Mouse (Mus musculus) c-Kit-negative CD71-positive TER-119-positive erythroid progenitor cells, embryonic 14.5 days (primary cell): ENCODE measurements around the gene Nol3.
A peak's percentile ranks its signal among the peaks of the same experiment; 100 is the strongest.
"Not testable (repeated sequence)": the region's sequence is repeated elsewhere in the genome, so short reads cannot be mapped to it uniquely, and the experiment has no call there.

Source experiments
- DNase-seq: peaks from one replicate; pipeline ENCODE4 v3.0.0-alpha.2; 2013; ENCODE audit warnings: low read depth, low spot score

The Nol3 gene

GRCm38 (mm10) chr8:105275840-105276239 is at the start of gene Nol3:
Nol3 (plus strand) TSS chr8:105276140.
- DNase-seq: no peak

GRCm38 (mm10) chr8:105231503-105232320 is 44.2 kb upstream of the Nol3 start:
- no peak for DNase-seq

GRCm38 (mm10) chr8:105232321-105232693 is 43.6 kb upstream of the Nol3 start:
- DNase-seq: not testable (repeated sequence)

GRCm38 (mm10) chr8:105233126-105233935 is 42.6 kb upstream of the Nol3 start:
- no peak for DNase-seq

GRCm38 (mm10) chr8:105235206-105235605 is 40.7 kb upstream of the Nol3 start:
- DNase-seq: no peak

GRCm38 (mm10) chr8:105237442-105238142 is 38.3 kb upstream of the Nol3 start:
- no peak for DNase-seq

- no peak for DNase-seq
Observed at GRCm38 (mm10) chr8:105241016-105241415, 34.9 kb upstream of the Nol3 start.

- no peak for DNase-seq
Observed at GRCm38 (mm10) chr8:105251954-105252353, 24.0 kb upstream of the Nol3 start.

- no peak for DNase-seq
Observed at GRCm38 (mm10) chr8:105252680-105253537, 23.0 kb upstream of the Nol3 start.

- DNase-seq: no peak
Observed at GRCm38 (mm10) chr8:105253766-105254151, 22.2 kb upstream of the Nol3 start.

GRCm38 (mm10) chr8:105254152-105254965 is 21.6 kb upstream of the Nol3 start:
- DNase-seq: peak; percentile 67

GRCm38 (mm10) chr8:105254966-105255350 is 21.0 kb upstream of the Nol3 start, which contains the start of gene B3gnt9:
B3gnt9 (minus strand) TSS chr8:105255153.
- DNase-seq: peak; percentile 66

GRCm38 (mm10) chr8:105257318-105258114 is 18.4 kb upstream of the Nol3 start:
- DNase-seq: no peak

- DNase-seq: no peak
Observed at GRCm38 (mm10) chr8:105258911-105259720, 16.8 kb upstream of the Nol3 start.

- peak; percentile 59 for DNase-seq
Observed at GRCm38 (mm10) chr8:105259721-105260320, 16.1 kb upstream of the Nol3 start.

- no peak for DNase-seq
Observed at GRCm38 (mm10) chr8:105260371-105261099, 15.4 kb upstream of the Nol3 start.

GRCm38 (mm10) chr8:105261326-105261980 is 14.5 kb upstream of the Nol3 start:
- no peak for DNase-seq
